Mouse (Mus musculus) stomach, postnatal 0 days (tissue): Measurements from ENCODE around the gene Tmprss3.

Experiments
- CTCF ChIP-seq: IDR thresholded peaks from 2 replicates; pipeline ENCODE4 v1.5.1; 2016; ENCODE audit warnings: antibody characterized with exemption, low read depth, mild to moderate bottlenecking, moderate library complexity
- EP300 ChIP-seq: optimal IDR thresholded peaks from 2 replicates; pipeline ENCODE3; 2016; ENCODE audit warnings: antibody characterized with exemption

- TF ChIP-seq EP300 (no peak), CTCF (no peak)
Measured at GRCm38 (mm10) chr17:31133776-31134175, 65.0 kb downstream of the Tmprss3 start.
